Mouse (Mus musculus) spleen, postnatal 14 days (tissue): ENCODE measurements around the gene B3gnt7.

Experiments
- DNase-seq, 2 experiments: peaks; one replicate each; pipeline ENCODE4 v3.0.0; 2021 to 2022; ENCODE audit warnings: low spot score in 2 of 2

The B3gnt7 gene

GRCm38 (mm10) chr1:86302532-86302931 is at the start of gene B3gnt7:
TSS of gene B3gnt7 (plus strand) at chr1:86302832.
- DNase-seq, result no peak

DNA sequence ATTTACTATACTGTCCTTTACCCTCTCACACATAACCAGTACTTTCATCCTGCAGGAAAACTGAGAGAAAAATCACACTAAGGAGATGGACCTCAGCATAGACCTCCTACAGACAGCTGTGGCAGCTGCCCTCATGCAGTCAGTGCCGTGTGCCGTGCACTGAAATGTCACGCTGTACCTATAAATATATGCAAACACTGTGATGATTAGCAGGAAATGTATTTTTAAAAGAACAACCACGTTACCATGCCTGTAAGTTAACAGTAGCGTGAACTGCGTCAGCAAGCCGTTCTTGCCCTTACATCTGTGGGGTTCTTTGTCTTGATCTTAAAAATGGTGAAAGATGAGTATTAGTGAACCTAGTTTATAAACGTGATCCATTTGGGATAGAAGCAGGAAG is 49.2 kb upstream of the B3gnt7 start:
- DNase-seq, result no peak

- no peak for DNase-seq
Observed at GRCm38 (mm10) chr1:86256311-86256710, 46.3 kb upstream of the B3gnt7 start.

DNA sequence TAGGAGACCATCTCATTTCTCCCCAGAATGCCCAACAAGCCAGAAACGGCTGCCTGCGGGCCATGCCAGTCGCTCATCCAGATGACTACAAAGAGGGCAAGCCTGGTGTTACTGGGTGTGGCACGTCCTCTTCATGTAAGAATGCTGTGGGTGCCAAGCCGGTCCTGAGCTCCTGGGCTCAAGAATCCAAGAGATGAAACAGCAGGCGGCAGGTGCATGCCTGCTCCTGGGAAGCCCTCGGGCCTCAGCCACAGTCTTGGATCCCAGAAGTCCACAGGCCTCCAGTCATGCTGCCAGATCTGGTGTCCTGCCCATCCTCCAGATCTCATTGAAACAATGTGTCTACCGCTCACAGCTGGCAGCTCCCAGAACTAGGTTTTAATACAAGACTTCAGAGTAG is 45.4 kb upstream of the B3gnt7 start:
- DNase-seq, result no peak

DNA sequence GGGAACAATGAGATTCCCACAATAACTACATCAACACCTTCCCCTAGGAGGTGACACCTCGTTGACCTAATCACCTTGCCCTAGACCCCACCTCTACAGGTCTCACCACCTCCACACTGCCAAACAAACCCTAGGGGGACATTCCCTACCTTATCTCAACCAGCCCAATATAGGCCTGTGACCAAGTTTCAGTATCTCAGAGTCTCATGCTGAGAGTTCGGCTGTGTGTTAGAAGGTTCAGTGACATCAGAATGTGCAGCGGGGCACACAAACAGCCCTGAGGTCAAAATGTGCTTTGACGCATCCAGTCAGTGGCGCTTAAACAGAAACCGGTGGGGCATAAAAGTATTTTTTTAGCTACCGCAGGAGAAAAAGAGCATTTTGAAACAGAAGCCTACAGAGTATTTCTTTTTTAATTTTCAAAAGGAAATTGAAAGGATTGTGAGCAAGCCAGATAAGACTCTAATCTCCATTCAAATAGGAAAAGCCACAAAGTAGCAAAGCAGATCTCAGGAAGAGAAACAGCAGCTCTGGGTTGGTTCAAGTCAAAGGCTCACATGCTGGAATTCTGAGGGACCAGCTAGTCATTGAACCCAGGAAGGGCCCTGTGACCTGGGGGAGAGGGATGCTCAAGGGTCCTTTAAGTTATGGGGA is 44.3 kb upstream of the B3gnt7 start:
- DNase-seq, result no peak

DNA sequence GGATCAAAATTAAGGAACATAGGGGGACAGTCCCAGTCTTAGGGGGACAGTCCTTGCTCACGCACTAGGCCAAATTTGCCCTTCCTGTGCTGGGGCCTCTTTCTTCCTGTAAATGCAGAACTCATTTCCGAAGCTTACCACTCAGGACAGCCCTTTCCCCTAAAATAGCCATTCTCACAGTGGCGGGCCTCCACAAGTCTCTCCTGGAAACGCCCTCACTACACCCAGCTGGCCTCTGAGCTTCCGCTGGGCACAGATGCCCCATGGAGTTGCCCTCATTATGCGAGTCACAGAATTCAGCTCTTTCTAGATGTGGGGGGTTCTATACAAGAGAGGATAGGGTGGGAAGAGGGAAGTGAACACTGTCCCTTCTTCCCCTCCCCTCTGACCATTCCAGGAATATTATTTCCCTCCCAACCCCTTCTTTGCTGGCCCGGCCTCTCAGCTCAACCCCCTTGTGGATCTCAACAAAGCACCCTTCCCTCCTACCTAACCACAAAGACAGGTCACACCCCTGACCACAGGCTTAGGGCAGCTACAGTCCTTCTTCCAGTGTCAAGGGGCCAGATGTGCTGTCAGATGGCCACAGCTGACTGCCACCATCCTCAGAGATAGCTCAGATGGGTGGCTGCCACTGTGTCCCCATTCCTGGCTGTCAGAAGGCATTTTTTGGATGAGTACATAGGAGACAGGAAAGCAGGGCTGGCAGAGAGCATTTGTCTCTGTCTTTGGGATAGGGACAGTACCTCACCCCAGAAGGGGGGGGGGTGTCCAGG is 38.9 kb upstream of the B3gnt7 start:
- no peak for DNase-seq

GRCm38 (mm10) chr1:86265060-86265459 is 37.6 kb upstream of the B3gnt7 start:
- no peak for DNase-seq

DNA sequence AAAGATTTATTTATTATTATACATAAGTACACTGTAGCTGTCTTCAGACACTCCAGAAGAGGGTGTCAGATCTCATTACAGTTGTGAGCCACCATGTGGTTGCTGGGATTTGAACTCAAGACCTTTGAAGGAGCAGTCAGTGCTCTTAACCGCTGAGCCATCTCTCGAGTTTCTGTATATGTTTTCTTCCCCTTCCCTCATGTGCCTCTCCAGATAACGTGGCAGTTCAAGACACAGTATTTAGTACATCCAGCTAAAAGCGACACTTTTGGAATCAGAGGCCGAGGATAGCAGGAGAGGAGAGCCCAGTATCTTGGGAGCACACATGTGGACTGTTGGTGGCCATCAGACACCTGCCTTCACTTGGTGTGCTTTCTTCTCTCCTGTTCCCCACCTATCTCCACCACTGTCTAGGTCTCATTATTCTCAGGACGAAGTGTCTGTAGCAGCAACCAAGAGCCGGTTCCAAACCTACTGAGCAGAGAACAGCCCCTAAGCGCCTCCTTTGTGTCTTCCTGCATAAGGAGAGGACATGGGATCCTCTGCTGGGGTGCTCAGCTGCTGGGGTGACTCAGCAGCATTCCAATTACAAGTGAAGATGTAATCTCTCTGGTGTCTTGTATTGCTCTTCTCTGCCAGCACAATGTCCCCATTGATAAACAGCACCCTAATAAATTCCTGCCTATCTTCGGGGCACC is 34.0 kb upstream of the B3gnt7 start:
- no peak for DNase-seq

DNA sequence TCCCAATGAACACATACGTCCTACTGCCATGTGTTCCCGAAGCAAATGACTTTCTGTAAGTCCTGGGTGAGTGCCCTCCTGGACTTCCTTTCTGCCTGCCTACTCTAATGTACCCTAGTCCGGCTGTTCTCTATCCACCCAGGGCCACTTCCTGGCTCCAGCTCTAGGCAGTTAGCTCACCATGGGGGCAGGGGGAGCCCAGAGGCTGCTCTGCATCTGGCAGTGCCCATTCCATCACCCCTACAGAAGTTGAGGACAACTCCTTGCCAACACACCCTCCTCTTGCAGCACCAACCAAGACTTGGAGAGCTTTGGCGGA is 33.5 kb upstream of the B3gnt7 start:
- DNase-seq, result no peak

- DNase-seq, result no peak
Observed at GRCm38 (mm10) chr1:86271707-86272106, 30.9 kb upstream of the B3gnt7 start.

DNA sequence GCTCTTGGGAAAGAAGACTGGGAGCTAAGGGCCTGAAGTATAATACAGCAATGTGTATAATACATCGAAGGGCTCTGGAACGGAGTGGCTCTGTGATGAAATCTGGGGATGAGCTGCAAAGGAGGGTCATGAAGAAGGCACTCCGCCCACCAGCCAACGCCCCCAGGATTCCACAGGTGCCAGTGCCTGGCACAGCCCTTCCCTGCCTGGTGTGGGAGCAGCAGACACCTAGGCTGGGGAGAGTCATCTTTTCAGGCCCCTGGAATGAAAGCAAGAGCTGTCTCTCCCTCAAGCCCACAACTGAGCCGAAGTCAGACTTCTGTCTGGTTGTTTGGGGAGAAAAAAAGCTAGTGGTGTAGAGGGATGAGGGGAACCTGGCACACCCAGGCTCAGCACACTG is 25.6 kb upstream of the B3gnt7 start:
- DNase-seq, result no peak

- DNase-seq, result no peak
Observed at GRCm38 (mm10) chr1:86281781-86282536, 20.7 kb upstream of the B3gnt7 start.

DNA sequence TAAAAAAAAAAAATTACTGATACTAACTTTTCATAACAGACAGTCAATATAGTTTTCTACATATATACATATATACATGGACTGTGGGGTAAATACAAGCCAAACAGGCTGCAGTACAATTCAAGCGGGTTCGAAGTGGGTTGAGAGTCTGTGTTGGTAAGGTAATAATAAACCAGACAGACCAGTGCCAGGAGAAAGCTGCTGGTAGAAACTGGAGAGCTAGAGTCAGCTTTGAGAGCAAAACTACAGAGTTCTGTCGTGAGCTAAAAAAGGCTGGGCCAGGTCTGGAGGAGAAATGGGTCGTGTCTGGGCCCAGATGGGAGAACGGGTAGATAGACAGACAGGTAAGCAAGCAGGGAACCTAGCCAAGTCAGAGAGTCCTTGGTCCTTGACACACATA is 18.5 kb upstream of the B3gnt7 start:
- no peak for DNase-seq

- DNase-seq, result no peak
Observed at GRCm38 (mm10) chr1:86285295-86285694, 17.3 kb upstream of the B3gnt7 start.

DNA sequence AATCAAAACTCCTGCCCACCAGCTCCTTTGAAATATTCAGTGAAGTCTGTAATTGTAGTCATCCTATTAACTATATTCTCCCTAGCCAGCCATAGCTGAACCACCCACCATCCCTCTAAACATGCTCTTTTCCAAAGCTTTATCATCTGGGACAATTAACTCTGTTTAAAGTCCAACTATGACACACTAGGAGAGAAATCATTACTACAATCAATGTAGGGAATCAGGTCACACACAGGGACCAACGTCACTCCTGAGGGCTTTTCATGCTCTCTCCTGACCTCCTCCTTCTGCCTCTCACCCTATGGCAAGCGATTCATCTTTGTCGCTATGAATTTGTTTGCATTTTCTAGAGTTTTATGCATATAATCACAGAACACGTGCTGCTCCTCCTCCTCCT is 15.2 kb upstream of the B3gnt7 start:
- DNase-seq, result no peak

GRCm38 (mm10) chr1:86290452-86290851 is 12.2 kb upstream of the B3gnt7 start:
- DNase-seq, result no peak

DNA sequence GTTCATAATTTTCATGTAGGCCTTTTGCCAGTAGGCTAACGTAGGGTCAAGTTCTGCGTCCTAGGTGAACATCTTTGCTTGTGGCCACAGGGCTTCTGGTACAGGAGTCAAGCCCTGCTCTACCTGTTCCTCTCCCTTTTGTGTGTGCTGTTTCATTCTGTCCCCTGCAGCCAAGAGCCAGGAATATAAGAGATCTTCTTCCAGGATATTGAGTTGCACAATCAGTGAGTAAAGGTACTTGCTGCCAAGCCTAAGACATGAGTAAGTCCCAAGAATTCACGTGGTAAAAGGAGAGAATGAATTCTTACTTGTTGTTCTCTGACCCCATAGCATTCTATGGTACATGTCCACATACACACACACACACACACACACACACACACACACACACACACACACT is 9.5 kb upstream of the B3gnt7 start:
- no peak for DNase-seq

- no peak for DNase-seq
Observed at GRCm38 (mm10) chr1:86293868-86294267, 8.8 kb upstream of the B3gnt7 start.

- DNase-seq, result no peak
Observed at GRCm38 (mm10) chr1:86294472-86294871, 8.2 kb upstream of the B3gnt7 start.

- no peak for DNase-seq
Observed at GRCm38 (mm10) chr1:86300093-86300492, 2.5 kb upstream of the B3gnt7 start.

- no peak for DNase-seq
Observed at GRCm38 (mm10) chr1:86300731-86301130, 1.9 kb upstream of the B3gnt7 start.
